Mouse (Mus musculus): ENCODE results near the gene Atl3. TPM values are rescaled to one million over a fixed set of nuclear protein-coding genes. Genes with fewer than 3 reads are reported as not detected.

The Atl3 gene
- polyA plus RNA-seq, 1 experiment from 2014 or later, result 8.9 TPM

- 94% methylated on average over 6 of the region's 6 CpGs for WGBS
- no peaks in the 10 kb centered on the region for H3K4me1 ChIP-seq (replicated peaks; ENCODE audit: control insufficient read depth, insufficient read depth, low read length)
Observed at GRCm38 (mm10) chr19:7585764-7586163, 91.9 kb downstream of the Atl3 start.

More at GRCm38 (mm10) chr19:7585764-7586163, 91.9 kb downstream of the Atl3 start:
- H3K9ac ChIP-seq (ENCODE audit: low read depth, low read length), result no peak overlapping the region
- no peak for ATAC-seq
- H3K27me3 ChIP-seq (replicated peaks; ENCODE audit: control insufficient read depth, insufficient read depth, low read length), result no peaks in the 10 kb centered on the region
- H3K27ac ChIP-seq (ENCODE audit: low read depth, low read length), result no peak overlapping the region
- no peaks in the 10 kb centered on the region for H3K9me3 ChIP-seq (ENCODE audit: control insufficient read depth)
- no peaks in the 10 kb centered on the region for H3K36me3 ChIP-seq (ENCODE audit: control insufficient read depth, insufficient read depth)
- H3K4me2 ChIP-seq (replicated peaks; ENCODE audit: low read depth), result no peak overlapping the region
- no peak overlapping the region for H3K4me3 ChIP-seq (ENCODE audit: low read depth, low read length)
- no peak for TF ChIP-seq CTCF (IDR thresholded peaks at IDR 0.05; ENCODE audit: low read depth)

Other genes with a start within 250 kb of the Atl3 start
- gene Rcor2, start 226.7 kb upstream of the Atl3 start, polyA plus RNA-seq (2015; fragmentation: Nextera tagmentation; extraction: Ambion mirVana), result 1.5 and 2.2 TPM in 2 replicates
- gene Mark2, start 152.2 kb upstream of the Atl3 start, polyA plus RNA-seq (2015; fragmentation: Nextera tagmentation; extraction: Ambion mirVana), result 39.6 and 46.4 TPM in 2 replicates
- 11.3 and 12.2 TPM in 2 replicates for gene Spindoc, start 111.0 kb upstream of the Atl3 start, polyA plus RNA-seq (2015; fragmentation: Nextera tagmentation; extraction: Ambion mirVana)
- 2.7 and 2.9 TPM in 2 replicates for gene 2700081O15Rik, start 76.4 kb upstream of the Atl3 start, polyA plus RNA-seq (2015; fragmentation: Nextera tagmentation; extraction: Ambion mirVana)
- 133 and 134 TPM in 2 replicates for gene Rtn3, start 10.8 kb upstream of the Atl3 start, polyA plus RNA-seq (2015; fragmentation: Nextera tagmentation; extraction: Ambion mirVana)
- 5.5 and 6.4 TPM in 2 replicates for gene Pla2g16, start 63.4 kb downstream of the Atl3 start, polyA plus RNA-seq (2015; fragmentation: Nextera tagmentation; extraction: Ambion mirVana)
- 0.25 and 0.38 TPM in 2 replicates for gene Lgals12, start 113.2 kb downstream of the Atl3 start, polyA plus RNA-seq (2015; fragmentation: Nextera tagmentation; extraction: Ambion mirVana)
- not detected in 2 replicates for gene Hrasls5, start 118.5 kb downstream of the Atl3 start, polyA plus RNA-seq (2015; fragmentation: Nextera tagmentation; extraction: Ambion mirVana)
- gene Slc22a19, start 217.3 kb downstream of the Atl3 start, polyA plus RNA-seq (2015; fragmentation: Nextera tagmentation; extraction: Ambion mirVana), result not detected in 2 replicates

Measured in intestine, postnatal 0 days (tissue).